Mouse (Mus musculus): ENCODE data around the gene Dnajc14.

Gene Dnajc14

GRCm38 (mm10) chr10:128803771-128804270, at the start of gene Dnajc14:
Gene Dnajc14 (plus strand): TSS chr10:128804062.
- no peak for DNase-seq (ENCODE audit: low read depth, low spot score)

- no peak for DNase-seq (ENCODE audit: low read depth, low spot score)
Observed at GRCm38 (mm10) chr10:128772895-128773294, 31.0 kb upstream of the Dnajc14 start.

GRCm38 (mm10) chr10:128773685-128774084, 30.2 kb upstream of the Dnajc14 start:
- no peak for DNase-seq (ENCODE audit: low read depth, low spot score)

- DNase-seq (ENCODE audit: low read depth, low spot score), result no peak
Observed at GRCm38 (mm10) chr10:128778441-128778840, 25.4 kb upstream of the Dnajc14 start.

GRCm38 (mm10) chr10:128779011-128779795, 24.7 kb upstream of the Dnajc14 start:
- no peak for DNase-seq (ENCODE audit: low read depth, low spot score)

- no peak for DNase-seq (ENCODE audit: low read depth, low spot score)
Observed at GRCm38 (mm10) chr10:128780200-128780599, 23.7 kb upstream of the Dnajc14 start.

GRCm38 (mm10) chr10:128790398-128791124, 13.3 kb upstream of the Dnajc14 start, which contains the start of gene Mmp19:
Gene Mmp19 (plus strand): TSS chr10:128790910.
- DNase-seq (ENCODE audit: low read depth, low spot score), result no peak

- DNase-seq (ENCODE audit: low read depth, low spot score), result no peak
Observed at GRCm38 (mm10) chr10:128792041-128792440, 11.8 kb upstream of the Dnajc14 start.

GRCm38 (mm10) chr10:128793258-128793657, 10.6 kb upstream of the Dnajc14 start:
- no peak for DNase-seq (ENCODE audit: low read depth, low spot score)

GRCm38 (mm10) chr10:128794391-128794790, 9.5 kb upstream of the Dnajc14 start:
- DNase-seq (ENCODE audit: low read depth, low spot score), result no peak

GRCm38 (mm10) chr10:128795581-128795980, 8.3 kb upstream of the Dnajc14 start:
- no peak for DNase-seq (ENCODE audit: low read depth, low spot score)

GRCm38 (mm10) chr10:128798676-128799075, 5.2 kb upstream of the Dnajc14 start:
- no peak for DNase-seq (ENCODE audit: low read depth, low spot score)

GRCm38 (mm10) chr10:128801981-128802495, 1.8 kb upstream of the Dnajc14 start:
- DNase-seq (ENCODE audit: low read depth, low spot score), result no peak

- no peak for DNase-seq (ENCODE audit: low read depth, low spot score)
Observed at GRCm38 (mm10) chr10:128802956-128803355, 906 bp upstream of the Dnajc14 start.

GRCm38 (mm10) chr10:128803361-128803760, 501 bp upstream of the Dnajc14 start:
- DNase-seq (ENCODE audit: low read depth, low spot score), result no peak

GRCm38 (mm10) chr10:128804271-128805091, 619 bp downstream of the Dnajc14 start, which contains the start of gene Tmem198b:
Gene Tmem198b (minus strand): TSS chr10:128804370.
- no peak for DNase-seq (ENCODE audit: low read depth, low spot score)

GRCm38 (mm10) chr10:128805092-128806000, 1.5 kb downstream of the Dnajc14 start:
- DNase-seq (ENCODE audit: low read depth, low spot score), result peak; percentile 89

- no peak for DNase-seq (ENCODE audit: low read depth, low spot score)
Observed at GRCm38 (mm10) chr10:128806086-128806485, 2.2 kb downstream of the Dnajc14 start.

- no peak for DNase-seq (ENCODE audit: low read depth, low spot score)
Observed at GRCm38 (mm10) chr10:128807018-128807417, 3.2 kb downstream of the Dnajc14 start.

- no peak for DNase-seq (ENCODE audit: low read depth, low spot score)
Observed at GRCm38 (mm10) chr10:128817033-128817432, 13.2 kb downstream of the Dnajc14 start, which contains the start of gene Sarnp. Gene Sarnp (plus strand): TSS chr10:128817333.
